Mouse (Mus musculus) thymus, postnatal 36 days (tissue): ENCODE measurements around the gene Magel2.

Experiments
- DNase-seq, 2 experiments: peaks; one replicate each; pipeline ENCODE4 v3.0.0; 2022; ENCODE audit warnings: mixed read lengths in 2 of 2

Magel2 gene

DNA sequence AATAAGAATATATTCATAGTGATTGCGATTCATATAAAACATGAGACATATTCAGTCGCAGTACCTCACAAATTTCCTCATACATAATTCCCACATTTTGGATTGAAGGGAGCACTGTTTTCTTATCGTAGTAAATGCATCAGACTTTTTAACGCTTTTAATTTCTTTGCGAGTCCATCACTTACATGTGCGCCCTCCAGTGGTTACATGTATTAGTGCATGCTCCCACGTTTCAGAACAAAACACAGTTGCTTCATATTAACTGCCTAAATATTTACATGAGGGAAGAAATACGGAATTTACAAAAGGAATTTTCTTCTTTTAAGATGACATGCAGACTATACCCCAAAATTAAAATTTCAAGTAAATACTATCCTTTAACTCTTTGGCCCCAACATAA is 51.5 kb downstream of the Magel2 start:
- DNase-seq = no peak
